Mouse (Mus musculus) limb, embryonic 15.5 days (tissue): Measurements from ENCODE around the gene Ticrr. TPM values are rescaled to one million over a fixed set of nuclear protein-coding genes. Genes with fewer than 3 reads are reported as not detected.

ENCODE experiments used
- ATAC-seq: fragments of 200-750 bp; cut with Nextera tagmentation; 2 replicates; pipeline ENCODE4 v1.8.0; 2017; ENCODE audit warnings: low read depth, moderate TSS enrichment; ENCODE audit not compliant: insufficient number of reproducible peaks, low FRiP score, low TSS enrichment
- H3K27ac ChIP-seq: fragments of 300-500 bp; sonication (generic); 2 replicates; pipeline ENCODE4 v1.5.1; 2015; ENCODE audit warnings: moderate library complexity, mild to moderate bottlenecking, inconsistent platforms
- H3K27me3 ChIP-seq: fragments of 300-500 bp; sonication (generic); 2 replicates; pipeline ENCODE4 v1.6.1; 2015; ENCODE audit warnings: inconsistent platforms
- H3K36me3 ChIP-seq: fragments of 300-500 bp; sonication (generic); 2 replicates; pipeline ENCODE4 v1.6.1; 2015; ENCODE audit warnings: inconsistent platforms
- H3K4me1 ChIP-seq: fragments of 300-500 bp; sonication (generic); 2 replicates; pipeline ENCODE4 v1.6.1; 2015; ENCODE audit warnings: inconsistent platforms
- H3K4me2 ChIP-seq: fragments of 300-500 bp; sonication (generic); 2 replicates; pipeline ENCODE4 v1.6.1; 2015; ENCODE audit warnings: mild to moderate bottlenecking, inconsistent platforms
- H3K4me3 ChIP-seq: fragments of 300-500 bp; sonication (generic); 2 replicates; pipeline ENCODE4 v1.5.1; 2015; ENCODE audit warnings: mild to moderate bottlenecking, inconsistent platforms
- H3K9ac ChIP-seq: fragments of 300-500 bp; sonication (generic); 2 replicates; pipeline ENCODE4 v1.6.1; 2015; ENCODE audit warnings: inconsistent platforms
- H3K9me3 ChIP-seq: fragments of 300-500 bp; sonication (generic); 2 replicates; pipeline ENCODE4 v1.6.1; 2016; ENCODE audit warnings: inconsistent platforms
- WGBS: fragments of 180-500 bp; shearing (Covaris S2); methylation state at CpG from one replicate; pipeline ENCODE4 v1.1.7; 2015; 5-methylcytosine and 5-hydroxymethylcytosine counted together
- polyA plus RNA-seq: library from polyadenylated mRNA; unstranded; fragments of >200 nt; fragmentation: Nextera tagmentation; extraction: Ambion mirVana; gene quantifications from 2 replicates; pipeline ENCODE4 v1.2.1, GENCODE M21; 2015

Gene Ticrr
- 6.4 and 7.6 TPM in 2 replicates for polyA plus RNA-seq

DNA sequence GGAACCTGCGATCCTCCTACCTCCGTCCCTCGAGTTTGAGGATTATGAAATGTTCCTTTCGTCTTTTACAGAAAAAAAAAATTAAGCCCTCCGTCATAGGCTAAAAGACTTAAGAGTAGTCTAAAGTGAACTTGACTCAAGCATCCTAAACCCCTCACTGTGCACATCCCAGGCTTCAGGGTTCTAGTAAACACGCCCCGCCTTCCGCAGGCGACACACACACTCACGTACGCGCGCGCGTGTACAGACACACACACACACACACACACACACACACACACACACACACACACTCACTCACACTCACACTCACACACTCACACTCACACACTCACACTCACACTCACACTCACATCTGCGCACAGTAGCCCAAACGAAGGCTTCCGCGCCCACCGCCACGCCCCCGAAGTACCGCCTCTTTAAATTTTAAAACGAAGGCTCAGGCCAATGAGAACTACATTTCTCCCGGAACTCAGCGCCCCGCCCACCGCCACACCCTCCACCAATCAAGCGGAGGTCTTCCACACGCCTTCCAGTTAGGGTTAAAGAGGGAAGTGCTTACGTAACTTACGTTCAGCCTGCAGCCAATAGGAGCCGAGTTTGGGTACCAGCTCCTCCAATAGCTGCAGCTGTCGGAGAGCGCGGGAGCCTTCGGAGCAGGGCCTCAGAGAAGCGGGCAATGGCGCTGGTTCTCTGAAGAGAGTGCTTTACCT is at the start of gene Ticrr:
Ticrr (plus strand) TSS at position 619 of the 713 bp plus-strand sequence.
- Histone ChIP-seq H3K27me3 (no peaks in the 10 kb centered on the region), H3K9ac (peak within 1 kb of the TSS; percentile 46), H3K4me2 (peak within 1 kb of the TSS; percentile 93), H3K27ac (peak within 1 kb of the TSS; percentile 33; the same call in 1 of the 2 replicates), H3K4me1 (peaks cover 28% of the 10 kb centered on the region), H3K9me3 (no peaks in the 10 kb centered on the region), H3K36me3 (no peaks in the 10 kb centered on the region; the same call in 1 of the 2 replicates), H3K4me3 (peak within 1 kb of the TSS; percentile 68)
- under 1% methylated on average over 39 of the region's 39 CpGs for WGBS
- ATAC-seq: peak; percentile 100

GRCm38 (mm10) chr7:79611901-79612300 is 48.1 kb upstream of the Ticrr start:
- H3K9me3 ChIP-seq: no peaks in the 10 kb centered on the region
- no peak overlapping the region for H3K9ac ChIP-seq
- no peak overlapping the region for H3K27ac ChIP-seq
- H3K4me3 ChIP-seq: no peak overlapping the region
- peaks cover 75% of the 10 kb centered on the region for H3K27me3 ChIP-seq
- peaks cover 9% of the 10 kb centered on the region; the same call in 1 of the 2 replicates for H3K4me1 ChIP-seq
- no peaks in the 10 kb centered on the region for H3K36me3 ChIP-seq
- 70% methylated on average over 9 of the region's 9 CpGs for WGBS
- H3K4me2 ChIP-seq: no peak overlapping the region
- no peak for ATAC-seq

DNA sequence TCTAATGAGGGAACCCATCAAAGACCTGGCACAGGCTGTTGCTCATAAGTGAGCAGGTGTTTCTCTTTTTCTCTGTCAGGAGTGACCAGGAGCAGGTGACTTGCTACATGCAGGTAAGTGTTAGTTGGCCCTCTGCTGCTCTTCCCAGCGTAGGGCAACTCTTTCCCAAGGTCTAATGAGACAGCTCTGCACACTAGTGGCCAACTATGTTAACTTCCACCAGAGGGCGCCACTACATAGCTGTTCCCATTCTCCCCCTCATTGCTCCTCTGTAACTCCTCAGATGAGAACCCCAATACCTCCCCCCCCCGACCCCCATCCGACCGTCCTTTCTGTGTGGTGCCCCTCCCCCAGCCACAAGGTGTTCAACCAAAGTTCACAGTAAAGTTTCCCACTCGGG is 47.2 kb upstream of the Ticrr start:
- Histone ChIP-seq H3K4me3 (no peak overlapping the region), H3K9ac (no peak overlapping the region), H3K27ac (no peak overlapping the region), H3K9me3 (no peaks in the 10 kb centered on the region), H3K4me1 (0 out of 2 replicates have a peak, but pooled peaks cover 5% of the 10 kb centered on the region), H3K4me2 (no peak overlapping the region), H3K36me3 (no peaks in the 10 kb centered on the region), H3K27me3 (peaks cover 75% of the 10 kb centered on the region)
- no peak for ATAC-seq
- 16% methylated on average over 6 of the region's 6 CpGs for WGBS

- no peak overlapping the region for H3K27ac ChIP-seq
- peaks cover 75% of the 10 kb centered on the region for H3K27me3 ChIP-seq
- H3K4me1 ChIP-seq: 0 out of 2 replicates have a peak, but pooled peaks cover 5% of the 10 kb centered on the region
- no peak for ATAC-seq
- no peaks in the 10 kb centered on the region for H3K36me3 ChIP-seq
- WGBS: 59% methylated on average over 11 of the region's 11 CpGs
- no peak overlapping the region for H3K4me2 ChIP-seq
- no peak overlapping the region for H3K9ac ChIP-seq
- H3K9me3 ChIP-seq: no peaks in the 10 kb centered on the region
- no peak overlapping the region for H3K4me3 ChIP-seq
These were observed 46.7 kb upstream of the Ticrr start for GRCm38 (mm10) chr7:79613314-79613713.

DNA sequence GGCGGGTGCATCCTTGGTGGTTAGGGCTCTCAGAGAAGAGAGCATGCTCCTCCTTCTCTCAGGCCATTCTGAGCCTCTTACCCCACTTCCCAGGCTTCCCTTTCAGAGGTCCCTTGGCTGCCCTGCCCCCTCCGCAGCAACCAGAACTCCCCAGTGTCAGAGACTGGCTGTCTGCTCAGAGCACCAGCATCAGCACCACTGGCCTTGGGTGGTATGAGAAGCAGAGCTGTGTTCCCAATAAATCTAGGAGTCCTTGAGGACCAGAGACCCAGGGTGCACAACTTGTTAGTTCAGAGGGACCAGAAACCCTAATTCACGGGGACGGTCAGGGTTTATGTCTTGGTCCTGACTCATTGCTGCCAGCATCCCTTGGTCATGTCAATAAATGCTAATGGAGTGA is 45.0 kb upstream of the Ticrr start:
- H3K27me3 ChIP-seq: peaks cover 77% of the 10 kb centered on the region

DNA sequence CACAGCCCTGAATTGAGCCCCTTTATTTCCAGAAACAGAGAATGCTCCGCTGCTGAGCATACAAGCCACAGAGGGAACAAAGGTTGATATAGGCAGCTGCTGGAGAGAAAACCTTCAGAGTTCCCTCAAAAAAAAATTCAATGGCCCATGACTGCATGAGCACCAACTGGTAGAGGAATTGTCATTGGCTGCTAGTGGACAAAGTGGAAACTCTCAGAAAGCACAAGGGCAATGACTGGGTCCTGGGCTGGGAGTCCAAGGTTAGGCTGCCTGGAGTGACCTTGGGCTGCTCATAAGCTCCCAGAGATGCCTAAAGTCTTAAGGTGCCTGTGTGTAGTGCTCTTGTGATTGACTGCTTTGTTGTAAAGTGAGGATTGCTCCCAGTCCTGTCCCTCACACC is 44.1 kb upstream of the Ticrr start:
- Histone ChIP-seq H3K4me2 (no peak overlapping the region), H3K4me3 (no peak overlapping the region), H3K9me3 (no peaks in the 10 kb centered on the region)

More for the DNA sequence above, 45.0 kb upstream of the Ticrr start:
- H3K4me3 ChIP-seq: no peak overlapping the region
- H3K27ac ChIP-seq: no peak overlapping the region
- no peaks in the 10 kb centered on the region for H3K36me3 ChIP-seq
- H3K9me3 ChIP-seq: no peaks in the 10 kb centered on the region
- WGBS: 69% methylated on average over 4 of the region's 4 CpGs
- 0 out of 2 replicates have a peak, but pooled peaks cover 5% of the 10 kb centered on the region for H3K4me1 ChIP-seq
- no peak overlapping the region for H3K4me2 ChIP-seq
- no peak for ATAC-seq
- H3K9ac ChIP-seq: no peak overlapping the region

DNA sequence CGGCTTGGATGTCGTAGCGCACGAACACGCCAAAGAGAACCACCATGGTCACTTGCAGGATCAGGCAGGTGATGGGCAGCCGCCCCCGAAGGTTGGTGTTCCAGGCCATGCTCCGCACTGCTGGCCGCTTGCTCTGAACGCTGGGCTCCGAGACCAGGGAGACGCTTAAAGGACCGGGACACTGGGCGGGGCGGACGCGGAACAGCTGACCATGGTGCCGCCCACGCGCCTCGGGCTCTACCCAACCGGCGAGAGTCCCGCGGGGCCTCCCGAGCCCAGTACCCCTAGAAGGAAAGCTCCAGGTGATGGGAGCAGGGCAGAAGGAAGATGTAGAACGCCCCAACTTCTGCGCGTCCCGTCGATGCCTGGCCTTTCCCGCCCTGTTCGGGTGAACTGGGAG is 42.6 kb upstream of the Ticrr start, which contains the start of gene Rhcg:
Rhcg (minus strand) TSS at position 240 of the 400 bp plus-strand sequence.
- WGBS: 6% methylated on average over 33 of the region's 33 CpGs
- H3K27me3 ChIP-seq: peaks cover 69% of the 10 kb centered on the region

More for the DNA sequence above, 44.1 kb upstream of the Ticrr start:
- Histone ChIP-seq H3K27ac (no peak overlapping the region), H3K9ac (no peak overlapping the region), H3K36me3 (no peaks in the 10 kb centered on the region), H3K27me3 (peaks cover 73% of the 10 kb centered on the region), H3K4me1 (0 out of 2 replicates have a peak, but pooled peaks cover 5% of the 10 kb centered on the region)
- ATAC-seq: no peak
- WGBS: 62% methylated on average over 1 of the region's 1 CpGs

DNA sequence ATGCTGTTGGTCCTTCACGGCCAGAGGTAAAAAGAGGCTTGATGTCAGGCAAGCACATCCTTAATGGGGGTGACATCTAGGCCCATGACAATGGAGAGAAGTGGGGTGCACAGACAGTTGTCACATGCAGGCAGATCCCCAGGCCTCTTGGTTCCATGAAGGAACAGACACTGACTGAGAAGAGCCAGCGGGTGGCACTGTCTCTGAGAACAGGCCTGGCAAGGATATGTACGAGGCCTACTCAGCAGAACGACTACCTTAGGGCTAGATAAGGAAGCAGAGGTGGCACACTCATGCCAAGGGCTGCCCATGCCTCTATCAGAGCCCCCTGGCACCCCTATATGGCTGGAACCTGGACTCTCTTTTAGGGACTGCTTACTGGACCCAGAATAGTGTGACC is 40.5 kb upstream of the Ticrr start:
- WGBS: 65% methylated on average over 4 of the region's 4 CpGs
- no peak for ATAC-seq
- Histone ChIP-seq H3K4me3 (no peak overlapping the region), H3K9me3 (no peaks in the 10 kb centered on the region), H3K27ac (no peak overlapping the region), H3K9ac (no peak overlapping the region), H3K4me2 (no peak overlapping the region), H3K4me1 (0 out of 2 replicates have a peak, but pooled peaks cover 5% of the 10 kb centered on the region), H3K27me3 (peaks cover 62% of the 10 kb centered on the region), H3K36me3 (no peaks in the 10 kb centered on the region)

More for the DNA sequence above, 42.6 kb upstream of the Ticrr start, which contains the start of gene Rhcg:
- no peak within 1 kb of the TSS for H3K4me2 ChIP-seq
- no peak within 1 kb of the TSS for H3K27ac ChIP-seq
- H3K4me1 ChIP-seq: 0 out of 2 replicates have a peak, but pooled peaks cover 5% of the 10 kb centered on the region
- no peaks in the 10 kb centered on the region for H3K9me3 ChIP-seq
- ATAC-seq: no peak
- no peak within 1 kb of the TSS for H3K9ac ChIP-seq
- peak within 1 kb of the TSS; percentile 15; the same call in 1 of the 2 replicates for H3K4me3 ChIP-seq
- no peaks in the 10 kb centered on the region for H3K36me3 ChIP-seq

- Histone ChIP-seq H3K27me3 (peaks cover 26% of the 10 kb centered on the region), H3K36me3 (no peaks in the 10 kb centered on the region), H3K4me3 (no peak overlapping the region), H3K4me1 (no peaks in the 10 kb centered on the region), H3K9me3 (no peaks in the 10 kb centered on the region), H3K4me2 (no peak overlapping the region), H3K9ac (no peak overlapping the region), H3K27ac (no peak overlapping the region)
- 64% methylated on average over 8 of the region's 8 CpGs for WGBS
- no peak for ATAC-seq
These were observed 36.9 kb upstream of the Ticrr start for GRCm38 (mm10) chr7:79623086-79623485.

DNA sequence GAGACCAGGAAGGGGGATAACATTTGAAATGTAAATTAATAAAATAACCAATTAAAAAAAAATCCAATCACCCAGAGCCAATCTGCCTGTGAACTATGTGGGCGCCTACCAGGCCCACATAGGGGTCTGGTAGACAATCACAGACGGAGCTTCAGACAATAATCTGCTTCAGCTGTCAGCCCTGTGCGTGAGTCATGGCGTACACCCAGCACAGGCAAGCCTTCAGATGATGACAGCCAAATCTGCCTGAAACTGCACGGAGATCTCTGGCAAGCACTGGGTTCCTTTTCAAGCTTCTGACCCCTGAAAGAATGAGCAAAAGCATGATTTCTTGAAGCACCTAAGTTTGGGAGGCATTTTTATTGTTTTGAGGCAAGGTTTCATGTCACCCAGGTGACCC is 33.8 kb upstream of the Ticrr start:
- Histone ChIP-seq H3K9me3 (no peaks in the 10 kb centered on the region), H3K27me3 (0 out of 2 replicates have a peak, but pooled peaks cover 7% of the 10 kb centered on the region), H3K4me2 (no peak overlapping the region), H3K4me1 (no peaks in the 10 kb centered on the region), H3K9ac (no peak overlapping the region), H3K4me3 (no peak overlapping the region), H3K36me3 (no peaks in the 10 kb centered on the region), H3K27ac (no peak overlapping the region)
- ATAC-seq: no peak
- 73% methylated on average over 5 of the region's 5 CpGs for WGBS

DNA sequence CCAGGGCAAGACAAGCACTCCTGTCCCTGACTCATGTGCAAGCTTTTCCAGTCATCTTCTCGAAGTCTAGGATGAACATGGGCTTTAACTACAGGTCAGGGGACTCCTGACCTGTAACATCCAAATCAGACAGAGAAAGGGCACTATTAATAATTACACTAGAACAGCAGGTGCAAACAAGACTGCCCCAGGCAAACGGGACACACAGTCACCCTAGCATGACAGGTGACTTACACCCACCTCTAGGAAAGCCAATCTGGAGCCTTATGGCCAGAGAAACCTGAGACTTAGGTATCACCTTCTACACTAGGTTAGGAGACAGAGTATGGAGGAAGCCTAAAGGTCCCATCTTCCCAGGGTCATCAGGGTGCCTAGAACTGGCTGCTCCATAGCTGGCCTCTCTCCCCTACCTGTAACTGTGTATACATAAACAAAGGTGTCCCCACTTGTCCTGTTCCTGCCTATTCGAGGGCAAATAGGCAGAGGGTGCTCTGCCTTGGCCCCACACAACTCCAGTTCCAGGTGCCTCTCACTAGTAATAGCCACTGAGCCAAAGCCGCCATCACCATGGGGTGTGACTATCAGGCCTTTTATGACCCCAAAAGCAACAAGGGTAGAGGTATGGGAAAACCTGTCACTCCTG is 31.6 kb upstream of the Ticrr start:
- no peaks in the 10 kb centered on the region for H3K36me3 ChIP-seq
- no peaks in the 10 kb centered on the region for H3K4me1 ChIP-seq
- H3K27me3 ChIP-seq: 0 out of 2 replicates have a peak, but pooled peaks cover 6% of the 10 kb centered on the region
- no peak overlapping the region for H3K9ac ChIP-seq
- no peak for ATAC-seq
- no peaks in the 10 kb centered on the region for H3K9me3 ChIP-seq
- 60% methylated on average over 4 of the region's 4 CpGs for WGBS
- H3K27ac ChIP-seq: no peak overlapping the region
- no peak overlapping the region for H3K4me2 ChIP-seq
- no peak overlapping the region for H3K4me3 ChIP-seq
